Mouse (Mus musculus): ENCODE measurements around the gene Cyb5r3. TPM values are rescaled to one million over a fixed set of nuclear protein-coding genes. Genes with fewer than 3 reads are reported as not detected.

The Cyb5r3 gene
- polyA plus RNA-seq, 1 experiment from 2014 or later: 270 TPM

DNA sequence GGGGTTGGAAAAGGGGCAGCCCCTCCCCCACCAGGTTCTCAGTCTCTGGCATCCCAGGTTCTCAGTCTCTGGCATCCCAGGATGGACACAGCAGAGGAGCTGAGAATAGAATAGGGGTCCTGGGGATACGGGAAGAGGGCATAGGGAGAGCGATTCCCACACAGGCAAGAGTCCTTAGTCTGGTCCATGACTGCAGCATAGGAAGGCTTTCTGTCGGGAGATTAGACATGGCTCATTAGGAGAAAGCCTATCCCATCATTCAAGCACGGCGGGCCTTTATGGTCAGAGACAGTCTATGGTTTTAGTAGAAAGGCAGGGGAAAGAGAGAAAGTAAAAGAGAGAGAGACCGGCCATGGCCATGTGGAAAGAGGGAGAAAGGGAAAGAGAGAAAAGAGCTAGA, 64.6 kb downstream of the Cyb5r3 start:
- no peak for DNase-seq (ENCODE audit: low spot score)
- Histone ChIP-seq H3K27me3 (ENCODE audit: insufficient read depth, poor library complexity, severe bottlenecking) (peaks cover 3% of the 10 kb centered on the region; the same call in 1 of the 2 replicates), H3K36me3 (peaks cover 6% of the 10 kb centered on the region; the same call in 1 of the 2 replicates), H3K27ac (peak overlapping the region; percentile 30; the same call in 1 of the 2 replicates), H3K9me3 (no peaks in the 10 kb centered on the region), H3K4me1 (replicated peaks) (peaks cover 24% of the 10 kb centered on the region), H3K4me3 (no peak overlapping the region)
- 38% methylated on average over 6 of the region's 6 CpGs for WGBS

DNA sequence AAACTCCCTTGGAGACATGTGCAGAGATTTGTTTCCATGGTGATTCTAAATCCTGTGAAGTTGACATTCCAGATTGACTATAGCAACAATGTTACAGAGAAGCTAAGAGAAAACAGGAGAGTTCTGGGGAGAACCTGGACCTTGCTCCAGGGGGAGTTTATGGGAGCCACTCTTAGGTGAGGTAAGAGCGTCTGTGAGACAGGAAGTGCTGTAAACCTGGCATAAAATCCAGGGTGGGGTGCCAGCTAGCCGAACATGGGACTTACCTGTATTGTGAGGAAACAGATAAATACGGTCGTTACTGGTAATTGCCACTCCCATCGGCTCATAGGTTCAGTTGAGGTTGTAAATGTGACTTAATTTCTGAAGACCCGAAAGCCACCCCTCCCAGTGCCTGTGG, 66.0 kb downstream of the Cyb5r3 start:
- Histone ChIP-seq H3K4me1 (replicated peaks) (peaks cover 24% of the 10 kb centered on the region), H3K36me3 (peaks cover 6% of the 10 kb centered on the region; the same call in 1 of the 2 replicates), H3K4me3 (no peak overlapping the region), H3K27ac (no peak overlapping the region), H3K9me3 (no peaks in the 10 kb centered on the region), H3K27me3 (ENCODE audit: insufficient read depth, poor library complexity, severe bottlenecking) (peaks cover 16% of the 10 kb centered on the region)
- DNase-seq (ENCODE audit: low spot score): no peak
- WGBS: 90% methylated on average over 6 of the region's 6 CpGs

Other genes starting within 250 kb of the Cyb5r3 start
- 6.7 and 6.9 TPM in 2 replicates for gene Tcf20, start 184.7 kb downstream of the Cyb5r3 start, polyA plus RNA-seq (2016; fragmentation: Nextera tagmentation; extraction: Ambion mirVana)
- 2.8 and 3.6 TPM in 2 replicates for gene Nfam1, start 139.3 kb downstream of the Cyb5r3 start, polyA plus RNA-seq (2016; fragmentation: Nextera tagmentation; extraction: Ambion mirVana)
- gene Serhl, start 83.1 kb downstream of the Cyb5r3 start, polyA plus RNA-seq (2016; fragmentation: Nextera tagmentation; extraction: Ambion mirVana): 57.1 and 58.9 TPM in 2 replicates
- 85.3 and 85.4 TPM in 2 replicates for gene Rrp7a, start 49.8 kb downstream of the Cyb5r3 start, polyA plus RNA-seq (2016; fragmentation: Nextera tagmentation; extraction: Ambion mirVana)
- gene Poldip3, start 23.2 kb downstream of the Cyb5r3 start, polyA plus RNA-seq (2016; fragmentation: Nextera tagmentation; extraction: Ambion mirVana): 180 and 190 TPM in 2 replicates
- gene A4galt, start 79.2 kb upstream of the Cyb5r3 start, polyA plus RNA-seq (2016; fragmentation: Nextera tagmentation; extraction: Ambion mirVana): 1.2 and 1.5 TPM in 2 replicates
- 33.1 and 36.9 TPM in 2 replicates for gene Arfgap3, start 177.7 kb upstream of the Cyb5r3 start, polyA plus RNA-seq (2016; fragmentation: Nextera tagmentation; extraction: Ambion mirVana)